Mouse (Mus musculus): Measurements from ENCODE around the gene Lysmd1. TPM values are rescaled to one million over a fixed set of nuclear protein-coding genes. Genes with fewer than 3 reads are reported as not detected.

Gene Lysmd1
- polyA plus RNA-seq, 1 experiment = 7.0 TPM

GRCm38 (mm10) chr3:95147924-95148323, 14.0 kb downstream of the Lysmd1 start:
- Histone ChIP-seq H3K4me2 (ENCODE audit: low read depth) (no peak overlapping the region), H3ac (ENCODE audit: control insufficient read depth, insufficient read length) (no peak overlapping the region), H3K27me3 (ENCODE audit: control insufficient read depth, insufficient read depth, insufficient read length) (no peaks in the 10 kb centered on the region), H3K36me3 (ENCODE audit: control insufficient read depth, insufficient read depth) (no peaks in the 10 kb centered on the region), H3K79me2 (ENCODE audit: control insufficient read depth, insufficient read depth) (no peaks in the 10 kb centered on the region), H3K4me3 (no peak overlapping the region)
- no peak for TF ChIP-seq TCF3 (IDR thresholded peaks at IDR 0.05; ENCODE audit: insufficient read length, low read depth)
- no peak for TF ChIP-seq USF1 (IDR thresholded peaks at IDR 0.05; ENCODE audit: low read depth)
- no peak for TF ChIP-seq TCF12 (IDR thresholded peaks at IDR 0.05; ENCODE audit: insufficient read depth, poor library complexity, severe bottlenecking)
- no peak for TF ChIP-seq POLR2A (IDR thresholded peaks at IDR 0.05; ENCODE audit: insufficient read length, low read depth)
- no peak for TF ChIP-seq MYOG (IDR thresholded peaks at IDR 0.05; ENCODE audit: control insufficient read depth in 1 of 3, insufficient read depth in 1 of 3, insufficient read length in 2 of 3, low read depth in 2 of 3)

- no peak overlapping the region for H3K4me2 ChIP-seq (ENCODE audit: low read depth)
- H3ac ChIP-seq (ENCODE audit: control insufficient read depth, insufficient read length) = no peak overlapping the region
- H3K27me3 ChIP-seq (ENCODE audit: control insufficient read depth, insufficient read depth, insufficient read length) = no peaks in the 10 kb centered on the region
- H3K36me3 ChIP-seq (ENCODE audit: control insufficient read depth, insufficient read depth) = no peaks in the 10 kb centered on the region
- H3K4me3 ChIP-seq = no peak overlapping the region
- no peaks in the 10 kb centered on the region for H3K79me2 ChIP-seq (ENCODE audit: control insufficient read depth, insufficient read depth)
- TF ChIP-seq POLR2AphosphoS2 (IDR thresholded peaks at IDR 0.05; ENCODE audit: insufficient read length, low read depth) (no peak), USF1 (IDR thresholded peaks at IDR 0.05; ENCODE audit: low read depth) (no peak), REST (IDR thresholded peaks at IDR 0.05; ENCODE audit: insufficient read depth, insufficient read length) (no peak), CEBPB (IDR thresholded peaks at IDR 0.05; ENCODE audit: insufficient read depth, poor library complexity, severe bottlenecking) (no peak), SRF (IDR thresholded peaks at IDR 0.05; ENCODE audit: control insufficient read depth, insufficient read length, low read depth) (no peak), MYOG (IDR thresholded peaks at IDR 0.05; ENCODE audit: control insufficient read depth in 1 of 3, insufficient read depth in 1 of 3, insufficient read length in 2 of 3, low read depth in 2 of 3) (no peak), POLR2A (IDR thresholded peaks at IDR 0.05; ENCODE audit: insufficient read length, low read depth) (no peak), MAX (IDR thresholded peaks at IDR 0.05; ENCODE audit: low read depth) (no peak), MYOD1 (IDR thresholded peaks at IDR 0.05; ENCODE audit: control insufficient read depth in 1 of 3, insufficient read length in 2 of 3, low read depth in 2 of 3) (no peak)
Measured at GRCm38 (mm10) chr3:95153874-95154273, 20.0 kb downstream of the Lysmd1 start.

GRCm38 (mm10) chr3:95159511-95159986, 25.7 kb downstream of the Lysmd1 start:
- Histone ChIP-seq H3K27me3 (ENCODE audit: control insufficient read depth, insufficient read depth, insufficient read length) (no peaks in the 10 kb centered on the region), H3K4me3 (peak overlapping the region; percentile 83), H3ac (ENCODE audit: control insufficient read depth, insufficient read length) (peak overlapping the region; percentile 13), H3K36me3 (ENCODE audit: control insufficient read depth, insufficient read depth) (no peaks in the 10 kb centered on the region), H3K79me2 (ENCODE audit: control insufficient read depth, insufficient read depth) (no peaks in the 10 kb centered on the region), H3K4me2 (ENCODE audit: low read depth) (peak overlapping the region; percentile 83)
- no peak for TF ChIP-seq REST (IDR thresholded peaks at IDR 0.05; ENCODE audit: insufficient read depth, insufficient read length)
- TF ChIP-seq SRF (IDR thresholded peaks at IDR 0.05; ENCODE audit: control insufficient read depth, insufficient read length, low read depth) = no peak
- TF ChIP-seq TCF3 (IDR thresholded peaks at IDR 0.05; ENCODE audit: insufficient read length, low read depth) = no peak
- no peak for TF ChIP-seq POLR2A (IDR thresholded peaks at IDR 0.05; ENCODE audit: insufficient read length, low read depth)
- no peak for TF ChIP-seq CEBPB (IDR thresholded peaks at IDR 0.05; ENCODE audit: insufficient read depth, poor library complexity, severe bottlenecking)
- TF ChIP-seq MAX (IDR thresholded peaks at IDR 0.05; ENCODE audit: low read depth) = no peak
- no peak for TF ChIP-seq TCF12 (IDR thresholded peaks at IDR 0.05; ENCODE audit: insufficient read depth, poor library complexity, severe bottlenecking)
- TF ChIP-seq MYOD1 (IDR thresholded peaks at IDR 0.05; ENCODE audit: control insufficient read depth in 1 of 3, insufficient read length in 2 of 3, low read depth in 2 of 3) = no peak
- TF ChIP-seq USF1 (IDR thresholded peaks at IDR 0.05; ENCODE audit: low read depth) = no peak
- no peak for TF ChIP-seq E2F4 (IDR thresholded peaks at IDR 0.05; ENCODE audit: insufficient read depth)
- TF ChIP-seq POLR2AphosphoS2 (IDR thresholded peaks at IDR 0.05; ENCODE audit: insufficient read length, low read depth) = no peak
- no peak for TF ChIP-seq MYOG (IDR thresholded peaks at IDR 0.05; ENCODE audit: control insufficient read depth in 1 of 3, insufficient read depth in 1 of 3, insufficient read length in 2 of 3, low read depth in 2 of 3)

- Histone ChIP-seq H3K79me2 (ENCODE audit: control insufficient read depth, insufficient read depth) (no peaks in the 10 kb centered on the region), H3ac (ENCODE audit: control insufficient read depth, insufficient read length) (peak within 1 kb of the TSS; percentile 13), H3K4me3 (peak within 1 kb of the TSS; percentile 83), H3K36me3 (ENCODE audit: control insufficient read depth, insufficient read depth) (no peaks in the 10 kb centered on the region), H3K27me3 (ENCODE audit: control insufficient read depth, insufficient read depth, insufficient read length) (no peaks in the 10 kb centered on the region), H3K4me2 (ENCODE audit: low read depth) (peak within 1 kb of the TSS; percentile 97)
- no peak for TF ChIP-seq MYOD1 (IDR thresholded peaks at IDR 0.05; ENCODE audit: control insufficient read depth in 1 of 3, insufficient read length in 2 of 3, low read depth in 2 of 3)
- no peak for TF ChIP-seq TCF3 (IDR thresholded peaks at IDR 0.05; ENCODE audit: insufficient read length, low read depth)
- TF ChIP-seq CEBPB (IDR thresholded peaks at IDR 0.05; ENCODE audit: insufficient read depth, poor library complexity, severe bottlenecking) = no peak
- TF ChIP-seq MAX (IDR thresholded peaks at IDR 0.05; ENCODE audit: low read depth) = no peak
- TF ChIP-seq POLR2A (IDR thresholded peaks at IDR 0.05; ENCODE audit: insufficient read length, low read depth) = peak; percentile 62
- no peak for TF ChIP-seq MYOG (IDR thresholded peaks at IDR 0.05; ENCODE audit: control insufficient read depth in 1 of 3, insufficient read depth in 1 of 3, insufficient read length in 2 of 3, low read depth in 2 of 3)
- TF ChIP-seq USF1 (IDR thresholded peaks at IDR 0.05; ENCODE audit: low read depth) = no peak
- TF ChIP-seq TCF12 (IDR thresholded peaks at IDR 0.05; ENCODE audit: insufficient read depth, poor library complexity, severe bottlenecking) = no peak
- TF ChIP-seq E2F4 (IDR thresholded peaks at IDR 0.05; ENCODE audit: insufficient read depth) = no peak
- TF ChIP-seq SRF (IDR thresholded peaks at IDR 0.05; ENCODE audit: control insufficient read depth, insufficient read length, low read depth) = no peak
- peak; percentile 72 for TF ChIP-seq POLR2AphosphoS2 (IDR thresholded peaks at IDR 0.05; ENCODE audit: insufficient read length, low read depth)
- no peak for TF ChIP-seq REST (IDR thresholded peaks at IDR 0.05; ENCODE audit: insufficient read depth, insufficient read length)
Measured at GRCm38 (mm10) chr3:95159987-95160963, 26.4 kb downstream of the Lysmd1 start, which contains the start of gene Sema6c. Sema6c (plus strand) TSS chr3:95160457.
